Mouse (Mus musculus) cerebellum, adult 2 months (tissue): ENCODE results near the gene Gm15128. TPM values are rescaled to one million over a fixed set of nuclear protein-coding genes. Genes with fewer than 3 reads are reported as not detected.
"Not testable (repeated sequence)": the region's sequence is repeated elsewhere in the genome, so short reads cannot be mapped to it uniquely, and the experiment has no call there.

Source experiments
- DNase-seq, 2 experiments: peaks; one replicate each; pipeline ENCODE4 v3.0.0; 2021
- H3K27ac ChIP-seq: fragments of 200-500 bp; 2 replicates; pipeline ENCODE4 v1.5.1; 2012; ENCODE audit warnings: low read length, control low read depth, inconsistent platforms; ENCODE audit not compliant: insufficient read depth
- H3K27me3 ChIP-seq: fragments of 200-500 bp; 2 replicates; pipeline ENCODE4 v1.6.1; 2012; ENCODE audit warnings: inconsistent platforms, mild to moderate bottlenecking, low read length, moderate library complexity; ENCODE audit not compliant: control insufficient read depth, insufficient read depth
- H3K4me1 ChIP-seq: fragments of 200-500 bp; 2 replicates; pipeline ENCODE4 v1.6.1; 2011; ENCODE audit warnings: low read length; ENCODE audit not compliant: control insufficient read depth, insufficient read depth
- H3K4me3 ChIP-seq: fragments of 200-500 bp; replicated peaks from 2 replicates; pipeline ENCODE3; 2011; ENCODE audit warnings: mild to moderate bottlenecking, low read depth, low read length, control low read depth; ENCODE audit not compliant: insufficient read depth
- WGBS: fragments of 180-500 bp; shearing (Covaris S2); methylation state at CpG from one replicate; pipeline ENCODE4 v1.1.7; 2018; 5-methylcytosine and 5-hydroxymethylcytosine counted together
- polyA plus RNA-seq: library from polyadenylated mRNA; depleted of rRNA; stranded (reverse); fragments of >200 nt; gene quantifications from 2 replicates; pipeline ENCODE4 v1.2.3, GENCODE M21; 2012; rRNA removed

Gene Gm15128
- polyA plus RNA-seq = not detected in 2 replicates

DNA sequence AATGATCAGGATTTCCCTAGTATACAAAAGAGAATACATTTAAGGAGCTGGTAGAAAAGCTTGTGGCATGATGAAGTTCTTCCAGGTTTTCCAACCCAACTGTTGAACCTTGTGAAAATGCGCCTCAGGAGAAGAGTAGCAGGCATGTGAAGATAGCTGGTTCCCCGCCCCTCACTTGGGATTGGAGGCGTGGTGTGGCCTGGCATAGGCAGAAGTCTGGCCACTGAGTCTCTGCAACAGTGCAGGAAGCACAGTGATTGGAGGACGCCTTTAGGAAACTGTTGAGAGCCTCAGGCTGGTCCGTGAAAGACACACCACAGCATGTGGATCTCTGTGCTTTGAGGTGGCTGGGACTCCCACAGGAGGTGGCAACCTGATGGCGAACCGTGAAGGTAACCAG, at the start of gene Gm15128:
Gene Gm15128 (plus strand): TSS at position 301 of the 400 bp plus-strand sequence.
- DNase-seq, H3K4me1 ChIP-seq, H3K27me3 ChIP-seq, H3K4me3 ChIP-seq, H3K27ac ChIP-seq: not testable (repeated sequence)
- WGBS = 77% methylated on average over 7 of the region's 7 CpGs

Other genes starting within 250 kb of the Gm15128 start
- 12.2 and 15.9 TPM in 2 replicates for gene Lrch2, start 211.9 kb upstream of the Gm15128 start, polyA plus RNA-seq
- not detected in 2 replicates for gene Gm15080, start 227.0 kb downstream of the Gm15128 start, polyA plus RNA-seq